Mouse (Mus musculus): Measurements from ENCODE around the gene Agps.
"Not testable (repeated sequence)": the region's sequence is repeated elsewhere in the genome, so short reads cannot be mapped to it uniquely, and the experiment has no call there.

Agps gene

GRCm38 (mm10) chr2:75929786-75930444 lies 97.9 kb downstream of the Agps start:
- no peak for DNase-seq (ENCODE audit: low read depth, low spot score)

GRCm38 (mm10) chr2:75930941-75931340 lies 99.0 kb downstream of the Agps start:
- DNase-seq (ENCODE audit: low read depth, low spot score): no peak

GRCm38 (mm10) chr2:75933541-75933940 lies 101.6 kb downstream of the Agps start:
- no peak for DNase-seq (ENCODE audit: low read depth, low spot score)

GRCm38 (mm10) chr2:75936685-75937084 lies 104.7 kb downstream of the Agps start:
- not testable (repeated sequence) for DNase-seq (ENCODE audit: low read depth, low spot score)

- DNase-seq (ENCODE audit: low read depth, low spot score): not testable (repeated sequence)
Observed at GRCm38 (mm10) chr2:75937520-75938116, 105.6 kb downstream of the Agps start.

GRCm38 (mm10) chr2:75938117-75939063 lies 106.4 kb downstream of the Agps start, which contains the start of gene Ttc30b:
Gene Ttc30b, minus strand, starts transcription at chr2:75938585.
- DNase-seq (ENCODE audit: low read depth, low spot score): peak; percentile 89

- no peak for DNase-seq (ENCODE audit: low read depth, low spot score)
Observed at GRCm38 (mm10) chr2:75950685-75951084, 118.7 kb downstream of the Agps start.

- no peak for DNase-seq (ENCODE audit: low read depth, low spot score)
Observed at GRCm38 (mm10) chr2:75953320-75953719, 121.3 kb downstream of the Agps start.

- peak; percentile 27 for DNase-seq (ENCODE audit: low read depth, low spot score)
Observed at GRCm38 (mm10) chr2:75955709-75956108, 123.7 kb downstream of the Agps start.

GRCm38 (mm10) chr2:75959183-75959849 lies 127.3 kb downstream of the Agps start:
- peak; percentile 44 for DNase-seq (ENCODE audit: low read depth, low spot score)

- DNase-seq (ENCODE audit: low read depth, low spot score): peak; percentile 63
Observed at GRCm38 (mm10) chr2:75959850-75960365, 127.9 kb downstream of the Agps start.

- DNase-seq (ENCODE audit: low read depth, low spot score): peak; percentile 94
Observed at GRCm38 (mm10) chr2:75960366-75961330, 128.7 kb downstream of the Agps start.

GRCm38 (mm10) chr2:75963211-75963840 lies 131.3 kb downstream of the Agps start:
- no peak for DNase-seq (ENCODE audit: low read depth, low spot score)

- DNase-seq (ENCODE audit: low read depth, low spot score): peak; percentile 12
Observed at GRCm38 (mm10) chr2:75964051-75964450, 132.1 kb downstream of the Agps start.

GRCm38 (mm10) chr2:75964512-75964911 lies 132.5 kb downstream of the Agps start:
- DNase-seq (ENCODE audit: low read depth, low spot score): peak; percentile 78

- DNase-seq (ENCODE audit: low read depth, low spot score): peak; percentile 84
Observed at GRCm38 (mm10) chr2:75964972-75965371, 133.0 kb downstream of the Agps start.

- no peak for DNase-seq (ENCODE audit: low read depth, low spot score)
Observed at GRCm38 (mm10) chr2:75974131-75974530, 142.2 kb downstream of the Agps start.

GRCm38 (mm10) chr2:75976070-75976469 lies 144.1 kb downstream of the Agps start:
- DNase-seq (ENCODE audit: low read depth, low spot score): not testable (repeated sequence)

GRCm38 (mm10) chr2:75977752-75978368 lies 145.9 kb downstream of the Agps start, which contains the start of gene Ttc30a2:
Gene Ttc30a2, minus strand, starts transcription at chr2:75978170.
- peak; percentile 94 for DNase-seq (ENCODE audit: low read depth, low spot score)

Measured in R1 (cell line).